Mouse (Mus musculus): ENCODE data around the gene Cfap43.

- TF ChIP-seq HCFC1 (IDR thresholded peaks at IDR 0.05; ENCODE audit: borderline replicate concordance, insufficient read depth, low read length) (no peak), MAFK (IDR thresholded peaks at IDR 0.05; ENCODE audit: insufficient read depth, low read depth, low read length) (no peak)
Measured at GRCm38 (mm10) chr19:47783898-47784297, 135.2 kb downstream of the Cfap43 start.

Measured in ES-E14 (cell line).